Mouse (Mus musculus) lung, embryonic 14.5 days (tissue): Measurements from ENCODE around the gene Tdgf1. TPM values are rescaled to one million over a fixed set of nuclear protein-coding genes. Genes with fewer than 3 reads are reported as not detected.

ENCODE experiments used
- ATAC-seq: fragments of 200-750 bp; cut with Nextera tagmentation; 2 replicates; pipeline ENCODE4 v1.8.0; 2017; ENCODE audit warnings: mild to moderate bottlenecking, moderate TSS enrichment, moderate library complexity; ENCODE audit not compliant: insufficient read depth
- DNase-seq: peaks from one replicate; pipeline ENCODE4 v3.0.0-alpha.2; 2015
- H3K27ac ChIP-seq: fragments of 300-500 bp; sonication (generic); 2 replicates; pipeline ENCODE4 v1.5.1; 2014; ENCODE audit warnings: low read depth, mild to moderate bottlenecking, moderate library complexity
- H3K27me3 ChIP-seq: fragments of 300-500 bp; sonication (generic); 2 replicates; pipeline ENCODE4 v1.6.1; 2014; ENCODE audit warnings: low read length, control low read depth; ENCODE audit not compliant: insufficient read depth
- H3K36me3 ChIP-seq: fragments of 300-500 bp; sonication (generic); 2 replicates; pipeline ENCODE4 v1.6.1; 2014; ENCODE audit warnings: control low read depth; ENCODE audit not compliant: insufficient read depth
- H3K4me1 ChIP-seq: fragments of 300-500 bp; sonication (generic); 2 replicates; pipeline ENCODE4 v1.6.1; 2014; ENCODE audit warnings: antibody characterized with exemption, control low read depth; ENCODE audit not compliant: insufficient read depth
- H3K4me2 ChIP-seq: fragments of 300-500 bp; sonication (generic); 2 replicates; pipeline ENCODE4 v1.6.1; 2014; ENCODE audit warnings: mild to moderate bottlenecking
- H3K4me3 ChIP-seq: fragments of 300-500 bp; sonication (generic); 2 replicates; pipeline ENCODE4 v1.5.1; 2014; ENCODE audit warnings: low read depth, low read length
- H3K9ac ChIP-seq: fragments of 300-500 bp; sonication (generic); 2 replicates; pipeline ENCODE4 v1.6.1; 2014
- H3K9me3 ChIP-seq: fragments of 300-500 bp; sonication (generic); 2 replicates; pipeline ENCODE4 v1.6.1; 2016; ENCODE audit warnings: low read depth, low read length, control low read depth
- CTCF ChIP-seq: IDR thresholded peaks from 2 replicates; pipeline ENCODE4 v1.5.1; 2016; ENCODE audit warnings: antibody characterized with exemption, low read depth
- WGBS: fragments of 180-500 bp; shearing (Covaris S2); extraction: QIAGEN DNeasy Blood & Tissue Kit; methylation state at CpG from one replicate; pipeline ENCODE4 v1.1.7; 2014; 5-methylcytosine and 5-hydroxymethylcytosine counted together
- polyA plus RNA-seq: library from polyadenylated mRNA; unstranded; fragments of >200 nt; fragmentation: Nextera tagmentation; extraction: Ambion mirVana; gene quantifications from 2 replicates; pipeline ENCODE4 v1.2.1, GENCODE M21; 2014

Gene Tdgf1
- polyA plus RNA-seq, 1 experiment from 2014 or later: not detected

DNA sequence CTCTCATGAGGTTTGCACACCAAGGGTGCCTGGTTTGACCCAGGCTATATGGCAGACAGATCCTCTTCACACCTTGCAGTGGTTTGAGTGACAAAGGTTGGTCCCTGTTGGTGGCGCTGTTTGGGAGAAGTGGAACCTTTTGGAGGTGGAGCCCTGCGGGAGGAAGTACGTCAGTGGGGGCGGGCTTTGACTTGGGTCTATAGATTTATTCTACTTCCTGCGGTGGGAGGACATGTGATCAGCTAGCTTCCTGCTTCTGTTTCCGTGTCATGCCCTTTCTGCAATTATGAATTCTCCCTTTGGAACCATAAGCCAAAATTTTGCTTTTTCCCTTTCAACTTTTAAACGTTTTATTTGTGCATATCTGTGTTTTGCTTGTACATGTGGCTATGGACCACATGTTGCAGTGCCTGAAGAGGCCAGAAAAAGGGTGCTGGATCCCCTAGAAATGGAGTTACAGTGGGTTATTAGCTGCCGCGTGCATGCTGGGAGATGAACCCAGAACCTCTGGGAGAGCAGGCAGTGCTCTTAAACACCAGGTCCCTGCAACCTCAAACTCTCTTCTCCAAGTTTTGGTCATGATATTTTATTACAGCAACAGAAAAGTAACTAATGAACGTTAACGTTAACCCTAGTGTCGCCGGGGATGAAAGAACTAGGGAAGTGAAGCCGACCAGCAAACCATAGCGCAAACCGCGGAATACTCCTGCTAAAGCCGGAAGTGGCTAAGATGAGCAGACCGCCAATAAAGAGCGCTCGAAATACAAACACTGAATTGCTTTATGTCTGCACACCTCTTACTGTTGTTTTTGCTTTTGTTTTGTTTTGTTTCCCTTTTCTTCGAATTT, 19.3 kb upstream of the Tdgf1 start:
- H3K36me3 ChIP-seq: no peaks in the 10 kb centered on the region
- H3K9me3 ChIP-seq: no peaks in the 10 kb centered on the region
- H3K27me3 ChIP-seq: no peaks in the 10 kb centered on the region
- no peaks in the 10 kb centered on the region for H3K4me1 ChIP-seq
- DNase-seq: no peak
- no peak for TF ChIP-seq CTCF
- H3K27ac ChIP-seq: no peak overlapping the region
- H3K4me3 ChIP-seq: no peak overlapping the region
- no peak overlapping the region for H3K4me2 ChIP-seq
- no peak for ATAC-seq
- WGBS: 88% methylated on average over 22 of the region's 22 CpGs
- no peak overlapping the region for H3K9ac ChIP-seq

GRCm38 (mm10) chr9:110963566-110964115, 17.7 kb upstream of the Tdgf1 start:
- DNase-seq: no peak
- no peaks in the 10 kb centered on the region for H3K4me1 ChIP-seq
- H3K9ac ChIP-seq: no peak overlapping the region
- ATAC-seq: no peak
- 73% methylated on average over 8 of the region's 8 CpGs for WGBS
- no peaks in the 10 kb centered on the region for H3K9me3 ChIP-seq
- H3K4me3 ChIP-seq: no peak overlapping the region
- no peak overlapping the region for H3K27ac ChIP-seq
- H3K4me2 ChIP-seq: no peak overlapping the region
- no peak for TF ChIP-seq CTCF
- H3K27me3 ChIP-seq: no peaks in the 10 kb centered on the region
- no peaks in the 10 kb centered on the region for H3K36me3 ChIP-seq

- 95% methylated on average over 8 of the region's 8 CpGs for WGBS
- no peak overlapping the region for H3K27ac ChIP-seq
Measured at GRCm38 (mm10) chr9:110961386-110961785, 15.4 kb upstream of the Tdgf1 start.

GRCm38 (mm10) chr9:110960230-110961149, 14.5 kb upstream of the Tdgf1 start:
- Histone ChIP-seq H3K4me2 (no peak overlapping the region), H3K4me3 (no peak overlapping the region), H3K9ac (no peak overlapping the region), H3K27ac (no peak overlapping the region), H3K4me1 (no peaks in the 10 kb centered on the region), H3K36me3 (no peaks in the 10 kb centered on the region), H3K9me3 (no peaks in the 10 kb centered on the region), H3K27me3 (no peaks in the 10 kb centered on the region; the same call in 1 of the 2 replicates)
- ATAC-seq (no peak), DNase-seq (no peak)
- no peak for TF ChIP-seq CTCF
- WGBS: 78% methylated on average over 13 of the region's 13 CpGs

More at GRCm38 (mm10) chr9:110961386-110961785, 15.4 kb upstream of the Tdgf1 start:
- Histone ChIP-seq H3K4me1 (no peaks in the 10 kb centered on the region), H3K9ac (no peak overlapping the region), H3K4me2 (no peak overlapping the region), H3K27me3 (no peaks in the 10 kb centered on the region), H3K36me3 (no peaks in the 10 kb centered on the region), H3K9me3 (no peaks in the 10 kb centered on the region), H3K4me3 (no peak overlapping the region)
- ATAC-seq (no peak), DNase-seq (no peak)
- TF ChIP-seq CTCF: no peak

DNA sequence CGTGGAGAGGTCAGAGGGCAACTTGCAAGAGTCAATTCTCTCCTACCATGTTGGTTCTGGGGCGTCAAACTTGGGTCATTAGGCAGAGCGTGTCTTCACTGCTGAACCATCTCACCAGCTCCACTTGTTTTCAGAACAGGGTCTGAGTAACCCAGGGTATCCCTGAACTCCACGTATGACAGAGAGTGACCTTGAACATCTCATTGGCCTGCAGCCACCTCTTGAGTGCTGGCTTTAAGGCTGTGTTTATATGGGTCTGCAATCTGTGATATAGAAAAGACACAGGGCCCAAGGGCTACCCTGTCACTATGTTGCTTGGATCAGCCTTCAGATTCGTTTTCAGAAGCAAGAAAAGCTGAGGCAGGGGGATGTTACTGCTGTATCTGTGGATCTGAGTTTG, 13.7 kb upstream of the Tdgf1 start:
- DNase-seq: no peak
- WGBS: 83% methylated on average over 5 of the region's 5 CpGs
- Histone ChIP-seq H3K4me2 (no peak overlapping the region), H3K4me3 (no peak overlapping the region), H3K4me1 (no peaks in the 10 kb centered on the region), H3K36me3 (no peaks in the 10 kb centered on the region), H3K27ac (no peak overlapping the region), H3K9me3 (no peaks in the 10 kb centered on the region), H3K27me3 (peaks cover 7% of the 10 kb centered on the region), H3K9ac (no peak overlapping the region)
- no peak for TF ChIP-seq CTCF
- no peak for ATAC-seq

GRCm38 (mm10) chr9:110955962-110956361, 10.0 kb upstream of the Tdgf1 start:
- 77% methylated on average over 6 of the region's 6 CpGs for whole genome bisulfite sequencing
- Histone ChIP-seq H3K27ac (no peak overlapping the region), H3K9me3 (no peaks in the 10 kb centered on the region), H3K9ac (no peak overlapping the region), H3K4me3 (no peak overlapping the region), H3K4me2 (no peak overlapping the region), H3K27me3 (peaks cover 27% of the 10 kb centered on the region), H3K4me1 (no peaks in the 10 kb centered on the region), H3K36me3 (no peaks in the 10 kb centered on the region)
- TF ChIP-seq CTCF: no peak
- DNase-seq (no peak), ATAC-seq (no peak)
